Mouse (Mus musculus): ENCODE results near the gene Htr3a.
A peak's percentile ranks its signal among the peaks of the same experiment; 100 is the strongest.

The Htr3a gene

GRCm38 (mm10) chr9:48910885-48911537 is at the start of gene Htr3a:
TSS of gene Htr3a (minus strand) at chr9:48911099.
- DNase-seq = no peak

GRCm38 (mm10) chr9:48947565-48947964 is 36.7 kb upstream of the Htr3a start:
- no peak for DNase-seq

GRCm38 (mm10) chr9:48942349-48942748 is 31.4 kb upstream of the Htr3a start:
- no peak for DNase-seq

GRCm38 (mm10) chr9:48929436-48929835 is 18.5 kb upstream of the Htr3a start:
- DNase-seq = no peak

- no peak for DNase-seq
Observed at GRCm38 (mm10) chr9:48928781-48929180, 17.9 kb upstream of the Htr3a start.

GRCm38 (mm10) chr9:48916011-48916788 is 5.3 kb upstream of the Htr3a start:
- no peak for DNase-seq

GRCm38 (mm10) chr9:48904421-48904820 is 6.5 kb downstream of the Htr3a start:
- DNase-seq = no peak

GRCm38 (mm10) chr9:48903766-48904165 is 7.1 kb downstream of the Htr3a start:
- no peak for DNase-seq

- no peak for DNase-seq
Observed at GRCm38 (mm10) chr9:48898551-48898950, 12.3 kb downstream of the Htr3a start.

- no peak for DNase-seq
Observed at GRCm38 (mm10) chr9:48895819-48896536, 14.9 kb downstream of the Htr3a start.

- no peak for DNase-seq
Observed at GRCm38 (mm10) chr9:48894755-48895154, 16.1 kb downstream of the Htr3a start.

- peak in 1 of 2 experiments; percentile 50 for DNase-seq
Observed at GRCm38 (mm10) chr9:48893986-48894385, 16.9 kb downstream of the Htr3a start.

- DNase-seq = no peak
Observed at GRCm38 (mm10) chr9:48889093-48889492, 21.8 kb downstream of the Htr3a start.

GRCm38 (mm10) chr9:48872896-48873295 is 38.0 kb downstream of the Htr3a start:
- DNase-seq = no peak

- no peak for DNase-seq
Observed at GRCm38 (mm10) chr9:48866523-48867121, 44.3 kb downstream of the Htr3a start.

GRCm38 (mm10) chr9:48865235-48865634 is 45.7 kb downstream of the Htr3a start:
- no peak for DNase-seq

GRCm38 (mm10) chr9:48861481-48861880 is 49.4 kb downstream of the Htr3a start:
- no peak for DNase-seq

GRCm38 (mm10) chr9:48860526-48860845 is 50.4 kb downstream of the Htr3a start:
- peak; percentile 22 to 40 for DNase-seq

GRCm38 (mm10) chr9:48859828-48860525 is 50.9 kb downstream of the Htr3a start:
- no peak for DNase-seq

- no peak for DNase-seq
Observed at GRCm38 (mm10) chr9:48857944-48858343, 53.0 kb downstream of the Htr3a start.

- DNase-seq = no peak
Observed at GRCm38 (mm10) chr9:48856240-48856639, 54.7 kb downstream of the Htr3a start.

- no peak for DNase-seq
Observed at GRCm38 (mm10) chr9:48849531-48849930, 61.4 kb downstream of the Htr3a start.

All from spleen, adult 18-20 months (tissue).